Mouse (Mus musculus): ENCODE results near the gene Plxdc1. TPM values are rescaled to one million over a fixed set of nuclear protein-coding genes. Genes with fewer than 3 reads are reported as not detected.

Gene Plxdc1
- polyA plus RNA-seq, 1 experiment from 2014 or later = 0.70 TPM

- no peaks in the 10 kb centered on the region for H3K27me3 ChIP-seq
- no peaks in the 10 kb centered on the region for H3K4me1 ChIP-seq
- no peak overlapping the region for H3K4me2 ChIP-seq (replicated peaks)
- no peak overlapping the region for H3K4me3 ChIP-seq
- 5% methylated on average over 2 of the region's 2 CpGs for WGBS
- H3K9me3 ChIP-seq = no peaks in the 10 kb centered on the region
- H3K27ac ChIP-seq = no peak overlapping the region
- no peaks in the 10 kb centered on the region for H3K36me3 ChIP-seq
- 0 out of 2 replicates have a peak, but pooled peaks have one; percentile 66 for ATAC-seq (ENCODE audit: insufficient number of reproducible peaks, insufficient read depth, low FRiP score, low TSS enrichment)
- H3K9ac ChIP-seq = no peak overlapping the region
Measured at GRCm38 (mm10) chr11:97899822-97900221, 86.4 kb downstream of the Plxdc1 start.

- H3K27me3 ChIP-seq = no peaks in the 10 kb centered on the region
- H3K9ac ChIP-seq = no peak overlapping the region
- H3K9me3 ChIP-seq = no peaks in the 10 kb centered on the region
- H3K36me3 ChIP-seq = no peaks in the 10 kb centered on the region
- 75% methylated on average over 3 of the region's 3 CpGs for WGBS
- no peak overlapping the region for H3K27ac ChIP-seq
- no peaks in the 10 kb centered on the region for H3K4me1 ChIP-seq
- no peak for ATAC-seq (ENCODE audit: insufficient number of reproducible peaks, insufficient read depth, low FRiP score, low TSS enrichment)
- H3K4me2 ChIP-seq (replicated peaks) = no peak overlapping the region
- no peak overlapping the region for H3K4me3 ChIP-seq
Measured at GRCm38 (mm10) chr11:97897568-97898185, 88.6 kb downstream of the Plxdc1 start.

GRCm38 (mm10) chr11:97896655-97897054 lies 89.6 kb downstream of the Plxdc1 start:
- Histone ChIP-seq H3K27me3 (no peaks in the 10 kb centered on the region), H3K9me3 (no peaks in the 10 kb centered on the region), H3K4me1 (no peaks in the 10 kb centered on the region), H3K27ac (no peak overlapping the region), H3K9ac (no peak overlapping the region), H3K4me2 (replicated peaks) (no peak overlapping the region), H3K4me3 (no peak overlapping the region), H3K36me3 (no peaks in the 10 kb centered on the region)
- no peak for ATAC-seq (ENCODE audit: insufficient number of reproducible peaks, insufficient read depth, low FRiP score, low TSS enrichment)
- WGBS = 74% methylated on average over 4 of the region's 4 CpGs

- Histone ChIP-seq H3K27ac (no peak overlapping the region), H3K9me3 (no peaks in the 10 kb centered on the region), H3K4me1 (no peaks in the 10 kb centered on the region), H3K27me3 (no peaks in the 10 kb centered on the region), H3K4me3 (no peak overlapping the region), H3K9ac (no peak overlapping the region), H3K4me2 (replicated peaks) (no peak overlapping the region), H3K36me3 (no peaks in the 10 kb centered on the region)
- ATAC-seq (ENCODE audit: insufficient number of reproducible peaks, insufficient read depth, low FRiP score, low TSS enrichment) = no peak
- 77% methylated on average over 5 of the region's 5 CpGs for WGBS
Measured at GRCm38 (mm10) chr11:97891821-97892220, 94.4 kb downstream of the Plxdc1 start.

- no peak for ATAC-seq (ENCODE audit: insufficient number of reproducible peaks, insufficient read depth, low FRiP score, low TSS enrichment)
- Histone ChIP-seq H3K9ac (no peak overlapping the region), H3K9me3 (no peaks in the 10 kb centered on the region), H3K27ac (no peak overlapping the region), H3K36me3 (no peaks in the 10 kb centered on the region), H3K4me2 (replicated peaks) (no peak overlapping the region), H3K4me3 (peak overlapping the region; percentile 54; the same call in 1 of the 2 replicates), H3K27me3 (no peaks in the 10 kb centered on the region), H3K4me1 (no peaks in the 10 kb centered on the region)
- WGBS = 91% methylated on average over 2 of the region's 2 CpGs
Measured at GRCm38 (mm10) chr11:97885296-97885915, 100.8 kb downstream of the Plxdc1 start.

GRCm38 (mm10) chr11:97884601-97885185 lies 101.6 kb downstream of the Plxdc1 start:
- Histone ChIP-seq H3K4me3 (peak overlapping the region; percentile 54), H3K4me2 (replicated peaks) (peak overlapping the region; percentile 52), H3K9ac (peak overlapping the region; percentile 2; the same call in 1 of the 2 replicates), H3K36me3 (no peaks in the 10 kb centered on the region), H3K4me1 (no peaks in the 10 kb centered on the region), H3K27me3 (no peaks in the 10 kb centered on the region), H3K27ac (peak overlapping the region; percentile 65), H3K9me3 (no peaks in the 10 kb centered on the region)
- ATAC-seq (ENCODE audit: insufficient number of reproducible peaks, insufficient read depth, low FRiP score, low TSS enrichment) = no peak
- 25% methylated on average over 7 of the region's 7 CpGs for whole genome bisulfite sequencing

GRCm38 (mm10) chr11:97883918-97884600 lies 102.2 kb downstream of the Plxdc1 start, which contains the start of gene Fbxo47:
Gene Fbxo47, minus strand, starts transcription at chr11:97884154.
- H3K4me2 ChIP-seq (replicated peaks) = peak within 1 kb of the TSS; percentile 52
- peak; percentile 92 for ATAC-seq (ENCODE audit: insufficient number of reproducible peaks, insufficient read depth, low FRiP score, low TSS enrichment)
- no peaks in the 10 kb centered on the region for H3K9me3 ChIP-seq
- under 1% methylated on average over 37 of the region's 37 CpGs for WGBS
- no peaks in the 10 kb centered on the region for H3K27me3 ChIP-seq
- peak within 1 kb of the TSS; percentile 54 for H3K4me3 ChIP-seq
- no peaks in the 10 kb centered on the region for H3K4me1 ChIP-seq
- H3K9ac ChIP-seq = peak within 1 kb of the TSS; percentile 42; the same call in 1 of the 2 replicates
- peak within 1 kb of the TSS; percentile 84 for H3K27ac ChIP-seq
- H3K36me3 ChIP-seq = no peaks in the 10 kb centered on the region

- peak overlapping the region; percentile 84 for H3K27ac ChIP-seq
- H3K9me3 ChIP-seq = no peaks in the 10 kb centered on the region
- H3K9ac ChIP-seq = peak overlapping the region; percentile 42; the same call in 1 of the 2 replicates
- H3K27me3 ChIP-seq = no peaks in the 10 kb centered on the region
- ATAC-seq (ENCODE audit: insufficient number of reproducible peaks, insufficient read depth, low FRiP score, low TSS enrichment) = no peak
- WGBS = 3% methylated on average over 26 of the region's 26 CpGs
- H3K36me3 ChIP-seq = no peaks in the 10 kb centered on the region
- peak overlapping the region; percentile 54 for H3K4me3 ChIP-seq
- peak overlapping the region; percentile 52 for H3K4me2 ChIP-seq (replicated peaks)
- no peaks in the 10 kb centered on the region for H3K4me1 ChIP-seq
Measured at GRCm38 (mm10) chr11:97883542-97883917, 102.7 kb downstream of the Plxdc1 start.

GRCm38 (mm10) chr11:97880362-97880761 lies 105.9 kb downstream of the Plxdc1 start:
- H3K4me3 ChIP-seq = no peak overlapping the region
- no peaks in the 10 kb centered on the region for H3K4me1 ChIP-seq
- WGBS = 93% methylated on average over 4 of the region's 4 CpGs
- no peaks in the 10 kb centered on the region for H3K27me3 ChIP-seq
- no peak for ATAC-seq (ENCODE audit: insufficient number of reproducible peaks, insufficient read depth, low FRiP score, low TSS enrichment)
- no peak overlapping the region for H3K27ac ChIP-seq
- no peaks in the 10 kb centered on the region for H3K36me3 ChIP-seq
- no peaks in the 10 kb centered on the region for H3K9me3 ChIP-seq
- H3K4me2 ChIP-seq (replicated peaks) = no peak overlapping the region
- H3K9ac ChIP-seq = no peak overlapping the region

- Histone ChIP-seq H3K4me2 (replicated peaks) (no peak overlapping the region), H3K4me1 (no peaks in the 10 kb centered on the region), H3K9ac (no peak overlapping the region), H3K27ac (no peak overlapping the region), H3K9me3 (no peaks in the 10 kb centered on the region), H3K4me3 (no peak overlapping the region), H3K36me3 (no peaks in the 10 kb centered on the region), H3K27me3 (no peaks in the 10 kb centered on the region)
- 85% methylated on average over 2 of the region's 2 CpGs for WGBS
- ATAC-seq (ENCODE audit: insufficient number of reproducible peaks, insufficient read depth, low FRiP score, low TSS enrichment) = no peak
Measured at GRCm38 (mm10) chr11:97877341-97877740, 108.9 kb downstream of the Plxdc1 start.

- no peaks in the 10 kb centered on the region for H3K4me1 ChIP-seq
- no peak overlapping the region for H3K4me3 ChIP-seq
- 95% methylated on average over 1 of the region's 1 CpGs for WGBS
- H3K36me3 ChIP-seq = no peaks in the 10 kb centered on the region
- no peak for ATAC-seq (ENCODE audit: insufficient number of reproducible peaks, insufficient read depth, low FRiP score, low TSS enrichment)
- H3K9ac ChIP-seq = no peak overlapping the region
- no peaks in the 10 kb centered on the region for H3K9me3 ChIP-seq
- no peak overlapping the region for H3K4me2 ChIP-seq (replicated peaks)
- no peaks in the 10 kb centered on the region for H3K27me3 ChIP-seq
- H3K27ac ChIP-seq = no peak overlapping the region
Measured at GRCm38 (mm10) chr11:97874396-97874795, 111.8 kb downstream of the Plxdc1 start.

Data from embryonic facial prominence, embryonic 12.5 days (tissue).